Mouse (Mus musculus): ENCODE data around the gene Scn2b. TPM values are rescaled to one million over a fixed set of nuclear protein-coding genes. Genes with fewer than 3 reads are reported as not detected.

Gene Scn2b
- polyA plus RNA-seq, 1 experiment, result not detected

GRCm38 (mm10) chr9:45103211-45103979 lies 14.2 kb upstream of the Scn2b start:
- Histone ChIP-seq H3K27me3 (ENCODE audit: control insufficient read depth, insufficient read depth, insufficient read length) (peaks cover 53% of the 10 kb centered on the region), H3K79me2 (ENCODE audit: control insufficient read depth, insufficient read depth) (no peaks in the 10 kb centered on the region), H3K4me3 (no peak overlapping the region), H3K4me2 (ENCODE audit: low read depth) (no peak overlapping the region), H3K36me3 (ENCODE audit: control insufficient read depth, insufficient read depth) (no peaks in the 10 kb centered on the region), H3ac (ENCODE audit: control insufficient read depth, insufficient read length) (no peak overlapping the region)
- TF ChIP-seq CEBPB (IDR thresholded peaks at IDR 0.05; ENCODE audit: insufficient read depth, poor library complexity, severe bottlenecking), result no peak
- TF ChIP-seq MYOG (IDR thresholded peaks at IDR 0.05; ENCODE audit: control insufficient read depth in 1 of 3, insufficient read depth in 1 of 3, insufficient read length in 2 of 3, low read depth in 2 of 3), result no peak
- TF ChIP-seq SRF (IDR thresholded peaks at IDR 0.05; ENCODE audit: control insufficient read depth, insufficient read length, low read depth), result no peak
- no peak for TF ChIP-seq MYOD1 (IDR thresholded peaks at IDR 0.05; ENCODE audit: control insufficient read depth in 1 of 3, insufficient read length in 2 of 3, low read depth in 2 of 3)
- TF ChIP-seq E2F4 (IDR thresholded peaks at IDR 0.05; ENCODE audit: insufficient read depth), result no peak
- TF ChIP-seq POLR2A (IDR thresholded peaks at IDR 0.05; ENCODE audit: insufficient read length, low read depth), result no peak
- no peak for TF ChIP-seq REST (IDR thresholded peaks at IDR 0.05; ENCODE audit: insufficient read depth, insufficient read length)
- no peak for TF ChIP-seq POLR2AphosphoS2 (IDR thresholded peaks at IDR 0.05; ENCODE audit: insufficient read length, low read depth)
- TF ChIP-seq MAX (IDR thresholded peaks at IDR 0.05; ENCODE audit: low read depth), result no peak
- no peak for TF ChIP-seq TCF3 (IDR thresholded peaks at IDR 0.05; ENCODE audit: insufficient read length, low read depth)
- no peak for TF ChIP-seq USF1 (IDR thresholded peaks at IDR 0.05; ENCODE audit: low read depth)

- Histone ChIP-seq H3K79me2 (ENCODE audit: control insufficient read depth, insufficient read depth) (no peaks in the 10 kb centered on the region), H3ac (ENCODE audit: control insufficient read depth, insufficient read length) (no peak overlapping the region), H3K4me2 (ENCODE audit: low read depth) (no peak overlapping the region), H3K4me3 (no peak overlapping the region), H3K36me3 (ENCODE audit: control insufficient read depth, insufficient read depth) (no peaks in the 10 kb centered on the region), H3K27me3 (ENCODE audit: control insufficient read depth, insufficient read depth, insufficient read length) (peaks cover 42% of the 10 kb centered on the region)
- no peak for TF ChIP-seq REST (IDR thresholded peaks at IDR 0.05; ENCODE audit: insufficient read depth, insufficient read length)
- TF ChIP-seq CEBPB (IDR thresholded peaks at IDR 0.05; ENCODE audit: insufficient read depth, poor library complexity, severe bottlenecking), result no peak
- TF ChIP-seq MYOG (IDR thresholded peaks at IDR 0.05; ENCODE audit: control insufficient read depth in 1 of 3, insufficient read depth in 1 of 3, insufficient read length in 2 of 3, low read depth in 2 of 3), result no peak
- TF ChIP-seq POLR2AphosphoS2 (IDR thresholded peaks at IDR 0.05; ENCODE audit: insufficient read length, low read depth), result no peak
- no peak for TF ChIP-seq USF1 (IDR thresholded peaks at IDR 0.05; ENCODE audit: low read depth)
- no peak for TF ChIP-seq TCF12 (IDR thresholded peaks at IDR 0.05; ENCODE audit: insufficient read depth, poor library complexity, severe bottlenecking)
- TF ChIP-seq SRF (IDR thresholded peaks at IDR 0.05; ENCODE audit: control insufficient read depth, insufficient read length, low read depth), result no peak
- no peak for TF ChIP-seq TCF3 (IDR thresholded peaks at IDR 0.05; ENCODE audit: insufficient read length, low read depth)
- no peak for TF ChIP-seq MAX (IDR thresholded peaks at IDR 0.05; ENCODE audit: low read depth)
- no peak for TF ChIP-seq E2F4 (IDR thresholded peaks at IDR 0.05; ENCODE audit: insufficient read depth)
- TF ChIP-seq MYOD1 (IDR thresholded peaks at IDR 0.05; ENCODE audit: control insufficient read depth in 1 of 3, insufficient read length in 2 of 3, low read depth in 2 of 3), result no peak
- no peak for TF ChIP-seq POLR2A (IDR thresholded peaks at IDR 0.05; ENCODE audit: insufficient read length, low read depth)
These were observed 11.8 kb upstream of the Scn2b start for GRCm38 (mm10) chr9:45105596-45106374.

GRCm38 (mm10) chr9:45115706-45116105 lies 1.9 kb upstream of the Scn2b start:
- Histone ChIP-seq H3K79me2 (ENCODE audit: control insufficient read depth, insufficient read depth) (no peaks in the 10 kb centered on the region), H3K4me2 (ENCODE audit: low read depth) (no peak overlapping the region), H3K27me3 (ENCODE audit: control insufficient read depth, insufficient read depth, insufficient read length) (peaks cover 52% of the 10 kb centered on the region), H3K4me3 (no peak overlapping the region), H3ac (ENCODE audit: control insufficient read depth, insufficient read length) (no peak overlapping the region), H3K36me3 (ENCODE audit: control insufficient read depth, insufficient read depth) (no peaks in the 10 kb centered on the region)
- TF ChIP-seq TCF3 (IDR thresholded peaks at IDR 0.05; ENCODE audit: insufficient read length, low read depth), result no peak
- TF ChIP-seq MYOD1 (IDR thresholded peaks at IDR 0.05; ENCODE audit: control insufficient read depth in 1 of 3, insufficient read length in 2 of 3, low read depth in 2 of 3), result no peak
- no peak for TF ChIP-seq USF1 (IDR thresholded peaks at IDR 0.05; ENCODE audit: low read depth)
- no peak for TF ChIP-seq REST (IDR thresholded peaks at IDR 0.05; ENCODE audit: insufficient read depth, insufficient read length)
- no peak for TF ChIP-seq MAX (IDR thresholded peaks at IDR 0.05; ENCODE audit: low read depth)
- TF ChIP-seq POLR2A (IDR thresholded peaks at IDR 0.05; ENCODE audit: insufficient read length, low read depth), result no peak

- Histone ChIP-seq H3K27me3 (ENCODE audit: control insufficient read depth, insufficient read depth, insufficient read length) (peaks cover 52% of the 10 kb centered on the region), H3K4me2 (ENCODE audit: low read depth) (no peak overlapping the region)
These were observed 763 bp upstream of the Scn2b start for GRCm38 (mm10) chr9:45116819-45117218.

More at GRCm38 (mm10) chr9:45116819-45117218, 763 bp upstream of the Scn2b start:
- Histone ChIP-seq H3K4me3 (no peak overlapping the region), H3ac (ENCODE audit: control insufficient read depth, insufficient read length) (no peak overlapping the region), H3K36me3 (ENCODE audit: control insufficient read depth, insufficient read depth) (no peaks in the 10 kb centered on the region), H3K79me2 (ENCODE audit: control insufficient read depth, insufficient read depth) (no peaks in the 10 kb centered on the region)
- TF ChIP-seq MYOD1 (IDR thresholded peaks at IDR 0.05; ENCODE audit: control insufficient read depth in 1 of 3, insufficient read length in 2 of 3, low read depth in 2 of 3), result no peak
- no peak for TF ChIP-seq POLR2A (IDR thresholded peaks at IDR 0.05; ENCODE audit: insufficient read length, low read depth)
- no peak for TF ChIP-seq TCF12 (IDR thresholded peaks at IDR 0.05; ENCODE audit: insufficient read depth, poor library complexity, severe bottlenecking)
- TF ChIP-seq MYOG (IDR thresholded peaks at IDR 0.05; ENCODE audit: control insufficient read depth in 1 of 3, insufficient read depth in 1 of 3, insufficient read length in 2 of 3, low read depth in 2 of 3), result no peak
- no peak for TF ChIP-seq REST (IDR thresholded peaks at IDR 0.05; ENCODE audit: insufficient read depth, insufficient read length)
- TF ChIP-seq SRF (IDR thresholded peaks at IDR 0.05; ENCODE audit: control insufficient read depth, insufficient read length, low read depth), result no peak
- TF ChIP-seq USF1 (IDR thresholded peaks at IDR 0.05; ENCODE audit: low read depth), result no peak
- TF ChIP-seq MAX (IDR thresholded peaks at IDR 0.05; ENCODE audit: low read depth), result no peak
- TF ChIP-seq TCF3 (IDR thresholded peaks at IDR 0.05; ENCODE audit: insufficient read length, low read depth), result no peak
- no peak for TF ChIP-seq CEBPB (IDR thresholded peaks at IDR 0.05; ENCODE audit: insufficient read depth, poor library complexity, severe bottlenecking)
- TF ChIP-seq POLR2AphosphoS2 (IDR thresholded peaks at IDR 0.05; ENCODE audit: insufficient read length, low read depth), result no peak
- TF ChIP-seq E2F4 (IDR thresholded peaks at IDR 0.05; ENCODE audit: insufficient read depth), result no peak

Data from myocyte (in vitro differentiated cells).